Mouse (Mus musculus): ENCODE results near the gene Mob3a.
"Not testable (repeated sequence)": the region's sequence is repeated elsewhere in the genome, so short reads cannot be mapped to it uniquely, and the experiment has no call there.

Gene Mob3a

DNA sequence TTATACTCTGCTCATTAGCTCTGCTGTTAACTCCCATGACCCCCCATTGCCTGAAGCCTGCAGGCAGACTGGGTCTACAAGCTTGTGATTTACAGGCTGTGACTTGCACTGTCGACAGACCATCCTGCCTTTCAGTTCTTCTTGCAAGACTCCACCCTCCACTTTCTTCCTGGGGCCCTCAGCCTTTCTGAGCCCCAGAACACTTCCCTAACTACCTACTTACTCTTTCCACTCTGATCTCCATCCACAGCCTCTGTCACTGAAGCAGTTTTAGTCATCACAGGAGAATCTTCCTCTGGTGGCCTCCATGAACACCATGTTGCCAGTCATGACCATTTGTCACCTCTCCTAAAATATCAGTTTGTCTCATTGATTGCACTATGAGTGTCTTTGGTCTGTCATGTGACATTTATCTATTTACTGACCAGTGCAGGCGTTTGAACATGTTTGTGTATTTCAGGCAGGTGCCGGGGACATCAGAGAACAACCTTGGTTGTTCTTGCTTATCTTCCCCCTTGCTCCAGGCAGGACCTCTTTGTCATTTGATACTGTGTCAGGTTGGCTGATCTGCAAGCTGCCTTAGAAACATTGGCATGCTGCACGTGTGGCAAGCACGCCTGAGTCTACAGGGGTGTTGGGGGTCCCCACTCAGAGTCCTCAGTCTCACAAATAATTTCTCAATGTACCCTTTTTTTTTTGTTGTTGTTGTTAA is 38.1 kb downstream of the Mob3a start:
- no peak for DNase-seq (ENCODE audit: low spot score)

DNA sequence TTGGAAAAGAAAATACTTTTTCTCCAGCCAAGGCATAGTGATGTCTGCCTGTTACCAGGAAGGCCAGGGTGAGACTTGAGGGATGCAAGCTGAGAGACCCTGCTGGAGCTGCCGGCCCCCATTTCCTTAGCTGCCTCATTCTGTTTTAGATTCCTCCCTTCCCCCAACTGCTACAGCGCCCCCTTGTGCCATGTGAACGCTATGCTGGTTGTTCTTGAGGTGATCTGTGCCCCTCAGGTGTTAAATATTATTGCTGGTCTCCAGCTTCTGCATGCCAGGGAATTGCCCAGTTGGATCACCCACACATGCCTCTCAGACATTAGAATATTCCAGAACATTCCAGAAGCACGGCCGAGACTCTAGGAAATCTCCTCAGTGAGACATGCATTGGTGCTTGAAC is 40.6 kb downstream of the Mob3a start:
- peak; percentile 76 for DNase-seq (ENCODE audit: low spot score)

DNA sequence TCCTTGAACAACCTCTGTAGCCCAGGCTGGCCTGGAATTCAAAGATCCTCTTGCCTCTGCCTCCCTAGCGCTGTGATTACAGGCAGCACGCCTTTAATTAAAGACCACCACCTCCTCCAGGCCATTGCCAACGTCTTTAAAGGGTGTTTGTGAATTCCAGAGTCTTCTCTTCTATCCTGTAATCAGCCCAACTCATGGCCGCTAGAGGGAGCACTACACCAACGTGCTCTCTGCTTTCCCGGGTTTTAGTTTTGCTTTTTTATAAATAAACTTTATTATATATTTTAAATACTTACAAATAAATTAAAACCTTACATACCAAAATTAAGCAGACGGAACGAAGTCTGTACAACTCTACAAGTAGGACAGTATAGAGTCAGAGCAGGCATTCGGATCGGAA is 42.6 kb downstream of the Mob3a start:
- peak; percentile 78 for DNase-seq (ENCODE audit: low spot score)

DNA sequence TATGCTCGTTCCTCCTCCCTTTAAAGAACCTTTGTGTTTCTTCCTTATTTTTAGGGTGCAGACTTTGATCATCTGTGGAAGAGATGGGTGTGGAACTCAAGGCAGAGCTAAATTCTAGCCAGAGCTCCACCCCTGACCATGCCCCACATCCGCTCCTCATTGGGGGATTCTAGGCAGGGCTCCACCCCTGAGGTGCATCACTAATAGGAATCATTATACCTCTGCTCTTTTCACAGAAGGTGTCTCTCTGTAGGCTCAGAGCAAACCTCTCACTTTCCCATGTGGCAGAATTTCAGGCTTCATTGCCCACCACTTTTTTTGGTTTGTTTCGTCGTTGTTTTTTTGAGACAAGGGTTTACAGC is 43.0 kb downstream of the Mob3a start:
- DNase-seq (ENCODE audit: low spot score) = peak; percentile 58

DNA sequence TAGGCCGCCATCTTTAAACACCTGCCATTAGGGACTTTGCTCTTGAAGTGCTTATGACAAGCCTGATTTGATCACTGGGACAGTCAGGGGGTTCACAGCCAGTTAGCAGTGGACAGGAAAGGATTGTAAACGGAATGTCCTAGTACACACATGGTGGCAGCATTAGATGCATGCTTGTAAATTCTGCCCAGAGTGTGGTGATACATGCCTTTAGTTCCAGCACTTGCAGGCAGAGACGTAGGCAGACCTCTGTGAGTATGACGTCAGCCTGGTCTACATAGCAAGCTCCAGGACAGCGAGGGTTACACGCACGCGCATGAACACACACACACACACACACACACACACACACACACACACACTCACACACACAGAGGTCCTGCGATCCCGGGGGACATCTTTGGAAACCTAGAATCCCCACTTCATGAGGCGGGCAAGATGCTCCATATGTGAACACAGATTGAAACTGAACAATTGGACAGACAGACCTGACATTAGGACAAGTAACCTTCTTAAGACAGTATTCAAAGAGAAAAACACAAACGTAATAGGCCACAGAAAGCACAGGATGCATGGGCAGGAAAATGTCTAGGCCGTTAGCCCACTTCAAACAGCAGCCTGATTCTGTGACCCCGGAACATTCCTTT is 43.5 kb downstream of the Mob3a start:
- no peak for DNase-seq (ENCODE audit: low spot score)

DNA sequence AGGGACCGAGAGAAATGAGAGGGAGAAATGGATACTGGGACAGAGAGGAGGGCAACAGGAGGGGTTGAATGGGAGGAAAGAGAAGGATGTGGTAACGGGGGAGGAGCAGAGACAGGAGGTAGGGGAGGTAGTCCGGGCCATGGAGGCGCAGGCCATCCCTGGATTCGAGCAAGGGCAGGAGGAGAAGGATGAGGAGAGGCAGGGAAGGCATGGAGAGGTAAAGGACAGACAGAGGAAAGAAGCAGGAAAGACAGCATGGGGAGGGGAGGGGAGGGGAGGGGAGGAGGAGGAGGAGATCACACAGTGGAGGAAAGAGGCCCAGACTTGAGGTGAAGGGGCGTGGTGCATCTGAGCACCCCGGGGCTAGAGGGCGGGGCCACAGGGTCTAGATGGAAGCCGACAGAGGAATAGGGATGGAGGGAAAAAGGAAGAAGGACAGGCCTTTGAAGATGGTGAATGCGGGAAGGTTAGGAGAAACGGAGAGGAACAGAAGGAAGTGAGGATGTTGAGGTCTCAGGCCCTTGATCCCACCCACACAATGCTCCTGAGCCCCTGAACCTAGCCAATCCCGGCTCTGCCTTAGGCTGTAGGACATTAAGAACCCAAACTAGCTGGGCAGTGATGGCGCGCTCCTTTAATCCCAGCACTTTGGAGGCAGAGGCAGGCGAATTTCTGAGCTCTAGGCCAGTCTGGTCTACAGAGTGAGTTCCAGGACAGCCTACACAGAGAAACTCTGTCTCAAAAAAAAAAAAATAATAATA is 44.7 kb downstream of the Mob3a start, which contains the start of gene Btbd2:
TSS of gene Btbd2 (minus strand) at position 209 of the 761 bp plus-strand sequence.
- peak; percentile 65 for DNase-seq (ENCODE audit: low spot score)

DNA sequence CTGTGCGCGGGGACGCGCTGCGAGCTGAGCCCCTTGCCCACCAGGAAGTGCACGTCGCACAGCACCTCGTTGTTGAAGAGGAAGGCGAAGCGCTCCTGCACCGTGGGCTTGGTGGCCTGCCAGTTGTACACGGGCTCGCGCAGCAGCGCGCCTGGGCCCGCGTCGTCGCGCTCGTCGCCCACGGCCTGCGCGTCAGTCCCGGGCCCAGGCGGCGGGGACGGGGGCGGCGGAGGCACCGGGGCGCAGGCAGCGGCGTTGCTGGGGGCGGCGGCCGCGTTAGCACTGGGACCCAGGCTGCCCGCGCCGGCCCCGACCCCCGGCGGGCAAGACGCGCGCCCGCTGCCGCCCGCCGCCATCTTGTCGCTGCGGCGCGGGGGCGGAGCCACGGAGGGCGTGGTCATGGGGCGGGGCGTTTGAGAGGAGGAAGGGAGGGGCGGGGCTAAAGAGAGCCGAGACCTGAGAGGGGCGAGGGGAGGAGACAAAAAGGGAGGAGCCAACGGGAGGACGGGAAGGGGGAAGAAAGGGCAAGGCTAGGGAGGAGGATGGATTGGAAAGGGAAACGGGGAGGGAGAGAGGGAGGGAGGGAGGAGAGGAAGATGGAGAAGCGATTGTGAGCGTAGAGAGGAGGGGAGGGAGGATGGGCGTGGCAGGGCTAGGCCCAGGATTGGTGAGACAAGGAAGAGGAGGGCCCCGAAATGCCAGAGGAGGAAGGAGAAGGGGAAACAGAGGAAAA is 45.5 kb downstream of the Mob3a start:
- peak; percentile 95 for DNase-seq (ENCODE audit: low spot score)

DNA sequence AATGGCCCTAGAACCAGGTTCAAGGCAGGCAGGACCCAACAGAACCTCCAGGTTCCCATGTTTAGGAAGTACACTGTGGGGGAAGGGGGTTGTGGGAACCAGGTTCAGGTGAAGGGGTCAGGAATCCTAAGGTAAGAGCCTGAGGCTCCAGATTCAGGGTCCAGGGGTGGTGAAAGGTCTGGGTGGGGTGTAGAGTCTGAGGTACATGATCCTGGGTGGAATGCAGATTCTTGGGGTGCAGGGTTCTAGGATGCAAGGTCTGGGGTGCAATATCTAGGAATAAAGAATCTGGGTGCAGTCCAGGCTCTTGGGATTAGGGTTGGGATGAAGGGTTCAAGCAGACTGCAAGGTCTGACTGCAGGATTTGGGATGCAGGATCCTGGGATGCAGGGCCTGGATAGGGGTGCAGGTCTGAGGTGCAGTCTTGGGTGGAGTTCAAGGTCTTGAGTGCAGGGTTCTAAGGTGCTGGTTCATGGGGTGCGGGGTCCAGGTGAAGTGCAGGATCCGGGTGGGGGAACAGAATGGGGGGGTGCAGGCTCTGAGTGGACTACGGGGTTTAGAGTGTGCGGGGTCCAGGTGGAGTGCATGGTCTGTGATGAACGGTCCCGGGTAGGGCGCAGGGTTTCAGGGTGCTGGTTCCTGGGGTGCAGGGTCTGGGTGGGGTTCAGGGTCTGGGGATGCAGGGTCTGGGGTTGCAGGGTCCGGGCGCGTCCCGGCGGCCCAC is 46.2 kb downstream of the Mob3a start:
- DNase-seq (ENCODE audit: low spot score) = no peak

DNA sequence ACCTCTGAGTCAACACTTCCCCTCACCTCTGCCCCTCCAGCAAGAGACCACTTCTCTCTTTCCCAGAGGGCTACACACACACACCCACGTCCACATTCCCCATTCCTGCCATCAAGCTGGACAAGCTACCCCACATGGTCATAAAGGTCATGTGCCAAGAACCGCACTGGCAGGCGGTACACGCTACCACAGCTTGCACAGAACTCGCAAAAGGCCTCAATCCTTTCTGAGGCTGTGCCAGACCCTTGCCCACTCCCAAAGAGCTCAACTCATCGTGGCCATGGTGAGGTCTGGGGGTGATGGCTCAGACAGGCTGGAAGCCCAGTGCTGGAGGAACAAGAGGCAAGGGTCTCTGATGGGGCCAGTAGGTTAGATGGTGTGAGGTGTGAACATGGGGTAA is 46.9 kb downstream of the Mob3a start:
- DNase-seq (ENCODE audit: low spot score) = no peak

DNA sequence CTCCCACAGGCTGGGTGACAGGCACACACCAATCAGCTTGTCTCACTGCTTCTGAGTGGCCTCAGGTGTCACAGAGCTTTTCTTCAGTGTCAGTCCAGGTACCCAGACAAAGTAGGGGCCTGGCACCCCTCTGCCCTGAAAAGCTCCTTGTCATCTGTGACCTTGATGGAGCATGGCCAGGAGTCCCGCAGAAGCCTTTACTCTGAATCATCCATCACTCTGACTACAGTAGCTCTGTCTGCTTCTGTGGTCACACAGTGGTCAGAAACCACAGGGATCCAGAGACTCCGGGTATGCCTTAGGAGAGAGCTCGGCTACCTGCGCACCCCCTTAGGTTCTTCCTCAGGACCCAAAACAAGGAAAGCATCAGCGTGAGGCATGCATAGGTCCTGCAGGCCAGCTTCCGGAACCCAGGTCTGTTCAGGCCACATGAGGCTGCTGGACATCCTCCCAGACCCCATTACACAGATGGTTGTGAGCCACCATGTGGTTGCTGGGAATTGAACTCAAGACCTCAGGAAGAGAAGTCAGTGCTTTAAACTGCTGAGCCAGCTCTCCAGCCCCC is 48.5 kb downstream of the Mob3a start:
- DNase-seq (ENCODE audit: low spot score) = no peak

DNA sequence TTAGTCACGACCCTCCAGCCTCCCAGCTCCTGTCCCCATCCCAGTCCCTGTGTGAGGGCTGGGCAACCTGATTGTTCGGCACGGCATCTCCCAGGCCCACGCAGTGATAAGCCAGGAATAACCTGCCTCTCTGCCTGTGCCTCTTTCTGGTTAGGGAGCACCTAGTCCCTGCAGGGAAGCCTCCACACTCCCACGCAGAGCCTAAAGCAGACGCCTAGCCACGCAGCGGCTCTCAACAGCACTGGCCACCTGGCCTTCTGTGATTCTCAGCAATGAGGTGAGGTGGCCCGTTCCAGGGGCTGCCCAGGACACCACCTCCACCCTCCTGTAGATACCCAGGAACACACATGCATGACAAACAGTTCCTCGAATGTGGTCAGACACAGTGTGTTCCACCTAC is 51.4 kb downstream of the Mob3a start:
- no peak for DNase-seq (ENCODE audit: low spot score)

DNA sequence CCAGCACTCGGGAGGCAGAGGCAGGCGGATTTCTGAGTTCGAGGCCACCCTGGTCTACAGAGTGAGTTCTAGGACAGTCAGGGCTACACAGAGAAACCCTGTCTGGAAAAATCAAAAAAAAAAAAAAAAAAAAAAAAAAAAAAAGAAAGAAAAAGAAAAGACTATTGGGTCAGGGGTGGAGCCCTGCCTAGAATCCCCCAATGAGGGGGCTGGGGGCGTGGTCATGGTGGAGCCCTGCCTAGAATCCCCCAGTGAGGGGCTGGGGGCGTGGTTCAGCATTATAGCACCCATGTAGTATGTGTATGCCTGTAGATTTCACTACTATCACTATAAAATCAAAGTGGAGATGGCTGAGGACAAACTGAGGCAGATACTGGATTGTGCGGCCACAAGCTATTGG is 51.9 kb downstream of the Mob3a start:
- DNase-seq (ENCODE audit: low spot score) = not testable (repeated sequence)

DNA sequence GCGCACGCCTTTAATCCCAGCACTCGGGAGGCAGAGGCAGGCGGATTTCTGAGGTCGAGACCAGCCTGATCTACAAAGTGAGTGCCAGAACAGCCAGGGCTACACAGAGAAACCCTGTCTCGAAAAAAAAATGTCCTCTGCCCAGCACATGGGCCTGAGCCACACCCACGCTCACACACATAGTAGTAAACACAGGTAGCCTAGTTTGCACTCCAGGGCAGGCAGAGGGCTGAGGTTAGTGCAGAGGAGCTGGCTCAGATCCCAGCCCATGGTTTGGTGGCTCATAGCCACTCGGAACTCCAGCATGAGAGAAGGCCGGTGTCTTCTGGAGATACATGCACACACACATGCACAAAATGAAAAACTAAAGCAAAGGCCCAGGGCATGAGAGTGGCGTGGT is 54.8 kb downstream of the Mob3a start:
- no peak for DNase-seq (ENCODE audit: low spot score)

DNA sequence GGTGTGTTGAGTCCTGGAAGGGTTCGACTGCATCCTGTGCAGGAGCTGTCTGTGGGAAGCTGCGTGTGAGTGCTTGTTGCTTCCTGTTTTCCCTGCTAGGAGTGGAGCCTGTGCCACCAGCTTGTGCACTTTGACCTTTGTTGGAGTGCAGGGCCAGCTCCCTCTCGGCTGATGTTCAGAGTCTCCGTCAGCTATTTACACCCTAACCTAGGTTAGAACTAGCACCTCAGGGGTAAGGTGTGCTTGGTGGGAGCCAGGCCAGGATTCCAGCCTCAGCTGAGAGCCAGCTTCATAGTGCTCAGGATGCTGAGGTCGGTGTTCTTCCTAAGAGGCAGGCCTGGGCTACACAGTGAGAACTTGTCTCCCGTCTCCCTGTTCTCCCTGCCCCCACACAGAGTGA is 66.4 kb downstream of the Mob3a start:
- no peak for DNase-seq (ENCODE audit: low spot score)
